Mouse (Mus musculus) hindbrain, postnatal 0 days (tissue): ENCODE measurements around the gene Rnf157. TPM values are rescaled to one million over a fixed set of nuclear protein-coding genes. Genes with fewer than 3 reads are reported as not detected.

Experiments used
- ATAC-seq: fragments of 200-750 bp; cut with Nextera tagmentation; 2 replicates; pipeline ENCODE4 v1.8.0; 2017; ENCODE audit warnings: mild to moderate bottlenecking, moderate TSS enrichment, moderate library complexity
- DNase-seq: peaks from one replicate; pipeline ENCODE4 v3.0.0-alpha.2; 2015; ENCODE audit warnings: low spot score
- H3K27ac ChIP-seq: fragments of 300-500 bp; sonication (generic); 2 replicates; pipeline ENCODE4 v1.5.1; 2014; ENCODE audit warnings: mild to moderate bottlenecking
- H3K27me3 ChIP-seq: fragments of 300-500 bp; sonication (generic); 2 replicates; pipeline ENCODE4 v1.6.1; 2014; ENCODE audit warnings: low read length, mixed read lengths; ENCODE audit not compliant: insufficient read depth
- H3K36me3 ChIP-seq: fragments of 300-500 bp; sonication (generic); 2 replicates; pipeline ENCODE4 v1.6.1; 2014; ENCODE audit warnings: low read length, mixed read lengths; ENCODE audit not compliant: insufficient read depth
- H3K4me1 ChIP-seq: fragments of 300-500 bp; sonication (generic); 2 replicates; pipeline ENCODE4 v1.6.1; 2014; ENCODE audit warnings: antibody characterized with exemption, low read length, mixed read lengths; ENCODE audit not compliant: insufficient read depth
- H3K4me2 ChIP-seq: fragments of 300-500 bp; sonication (generic); 2 replicates; pipeline ENCODE4 v1.6.1; 2014; ENCODE audit warnings: low read depth, mild to moderate bottlenecking, low read length, moderate library complexity, mixed read lengths
- H3K4me3 ChIP-seq: fragments of 300-500 bp; sonication (generic); 2 replicates; pipeline ENCODE4 v1.5.1; 2014; ENCODE audit warnings: low read length
- H3K9ac ChIP-seq: fragments of 300-500 bp; sonication (generic); replicated peaks from 2 replicates; pipeline ENCODE4 v1.6.1; 2014; ENCODE audit warnings: mild to moderate bottlenecking, low read length, moderate library complexity, mixed read lengths
- H3K9me3 ChIP-seq: fragments of 300-500 bp; sonication (generic); 2 replicates; pipeline ENCODE4 v1.6.1; 2016; ENCODE audit warnings: low read length, mixed read lengths
- CTCF ChIP-seq: IDR thresholded peaks from 2 replicates; pipeline ENCODE4 v1.5.1; 2016; ENCODE audit warnings: antibody characterized with exemption, control low read depth, low read depth
- WGBS: fragments of 180-500 bp; shearing (Covaris S2); extraction: QIAGEN DNeasy Blood & Tissue Kit; methylation state at CpG from one replicate; pipeline ENCODE4 v1.1.7; 2014; 5-methylcytosine and 5-hydroxymethylcytosine counted together
- polyA plus RNA-seq: library from polyadenylated mRNA; unstranded; fragments of >200 nt; fragmentation: Nextera tagmentation; extraction: Ambion mirVana; gene quantifications from 2 replicates; pipeline ENCODE4 v1.2.1, GENCODE M21; 2015
- total RNA-seq: library from RNA; depleted of rRNA; stranded (reverse); fragments of >200 nt; gene quantifications from 2 replicates; pipeline ENCODE4 v1.2.3, GENCODE M21; 2014

The Rnf157 gene
- total and polyA plus RNA-seq, 2 experiments from 2014 or later, result 60.5 to 117 TPM

- 55% methylated on average over 8 of the region's 8 CpGs for WGBS
Measured at GRCm38 (mm10) chr11:116424621-116425407, 12.0 kb upstream of the Rnf157 start.

GRCm38 (mm10) chr11:116423782-116424620 is 11.2 kb upstream of the Rnf157 start:
- 86% methylated on average over 10 of the region's 10 CpGs for WGBS
- Histone ChIP-seq H3K9ac (no peak overlapping the region), H3K36me3 (no peaks in the 10 kb centered on the region), H3K27me3 (no peaks in the 10 kb centered on the region), H3K27ac (no peak overlapping the region), H3K4me3 (no peak overlapping the region), H3K9me3 (no peaks in the 10 kb centered on the region), H3K4me1 (no peaks in the 10 kb centered on the region), H3K4me2 (no peak overlapping the region)
- no peak for TF ChIP-seq CTCF
- ATAC-seq, result no peak
- DNase-seq, result no peak

More at GRCm38 (mm10) chr11:116424621-116425407, 12.0 kb upstream of the Rnf157 start:
- Histone ChIP-seq H3K4me1 (no peaks in the 10 kb centered on the region), H3K9me3 (no peaks in the 10 kb centered on the region), H3K27me3 (no peaks in the 10 kb centered on the region), H3K27ac (no peak overlapping the region), H3K36me3 (no peaks in the 10 kb centered on the region), H3K9ac (no peak overlapping the region), H3K4me3 (no peak overlapping the region), H3K4me2 (no peak overlapping the region)
- TF ChIP-seq CTCF, result no peak
- ATAC-seq (no peak), DNase-seq (no peak)

- Histone ChIP-seq H3K27me3 (no peaks in the 10 kb centered on the region), H3K4me1 (no peaks in the 10 kb centered on the region), H3K36me3 (no peaks in the 10 kb centered on the region), H3K27ac (no peak overlapping the region), H3K4me3 (no peak overlapping the region), H3K4me2 (no peak overlapping the region), H3K9ac (no peak overlapping the region), H3K9me3 (no peaks in the 10 kb centered on the region)
- no peak for TF ChIP-seq CTCF
- ATAC-seq (no peak), DNase-seq (no peak)
- 80% methylated on average over 6 of the region's 6 CpGs for WGBS
Measured at GRCm38 (mm10) chr11:116423214-116423613, 10.4 kb upstream of the Rnf157 start.

GRCm38 (mm10) chr11:116422562-116422961 is 9.7 kb upstream of the Rnf157 start:
- WGBS, result 81% methylated on average over 2 of the region's 2 CpGs
- Histone ChIP-seq H3K27ac (no peak overlapping the region), H3K36me3 (no peaks in the 10 kb centered on the region), H3K27me3 (no peaks in the 10 kb centered on the region), H3K4me1 (no peaks in the 10 kb centered on the region), H3K9ac (no peak overlapping the region), H3K9me3 (no peaks in the 10 kb centered on the region), H3K4me2 (no peak overlapping the region), H3K4me3 (no peak overlapping the region)
- DNase-seq (no peak), ATAC-seq (no peak)
- TF ChIP-seq CTCF, result no peak

GRCm38 (mm10) chr11:116421102-116421501 is 8.3 kb upstream of the Rnf157 start:
- Histone ChIP-seq H3K27ac (no peak overlapping the region), H3K4me2 (no peak overlapping the region), H3K9ac (no peak overlapping the region), H3K27me3 (no peaks in the 10 kb centered on the region), H3K36me3 (no peaks in the 10 kb centered on the region), H3K9me3 (no peaks in the 10 kb centered on the region), H3K4me3 (no peak overlapping the region), H3K4me1 (no peaks in the 10 kb centered on the region)
- DNase-seq, result no peak
- 72% methylated on average over 6 of the region's 6 CpGs for WGBS
- ATAC-seq, result no peak
- no peak for TF ChIP-seq CTCF

- Histone ChIP-seq H3K4me3 (no peak overlapping the region), H3K9me3 (no peaks in the 10 kb centered on the region), H3K27me3 (no peaks in the 10 kb centered on the region), H3K4me1 (no peaks in the 10 kb centered on the region), H3K4me2 (no peak overlapping the region), H3K9ac (no peak overlapping the region), H3K36me3 (no peaks in the 10 kb centered on the region), H3K27ac (no peak overlapping the region)
- WGBS, result 85% methylated on average over 6 of the region's 6 CpGs
- no peak for DNase-seq
- no peak for ATAC-seq
- TF ChIP-seq CTCF, result no peak
Measured at GRCm38 (mm10) chr11:116418841-116419462, 6.1 kb upstream of the Rnf157 start.
